Mouse (Mus musculus): ENCODE measurements around the gene Clec2d.
A peak's percentile ranks its signal among the peaks of the same experiment; 100 is the strongest.

DNA sequence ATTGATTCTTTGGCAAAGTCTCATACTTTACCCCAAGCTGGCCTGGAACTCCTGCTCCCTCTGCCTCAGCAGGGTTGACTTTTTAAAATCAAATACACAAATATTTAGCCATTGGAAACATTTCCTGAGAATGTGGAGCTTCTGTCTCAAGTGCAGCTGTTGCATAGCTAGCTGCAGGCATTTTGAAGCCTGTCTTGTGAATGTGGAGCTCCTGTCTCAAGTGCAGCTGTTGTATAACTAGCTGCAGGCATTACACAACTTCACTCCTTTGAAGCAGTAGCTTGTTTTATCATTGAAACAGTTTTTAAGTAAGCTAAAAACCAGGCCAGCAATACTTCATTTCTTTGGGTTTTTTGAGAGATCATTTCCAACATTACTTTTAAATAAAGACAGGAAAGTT lies 1.3 kb downstream of the Clec2d start:
- TF ChIP-seq CTCF (IDR thresholded peaks at IDR 0.05; ENCODE audit: low read depth, low read length) (no peak), POLR2A (IDR thresholded peaks at IDR 0.05; ENCODE audit: extremely low read depth, insufficient read depth, low read length) (peak; percentile 57; the same call in 1 of the 2 replicates)

Data from liver, adult 2 months (tissue).